Mouse (Mus musculus): Measurements from ENCODE around the gene St8sia1.
A peak's percentile ranks its signal among the peaks of the same experiment; 100 is the strongest.

Gene St8sia1

DNA sequence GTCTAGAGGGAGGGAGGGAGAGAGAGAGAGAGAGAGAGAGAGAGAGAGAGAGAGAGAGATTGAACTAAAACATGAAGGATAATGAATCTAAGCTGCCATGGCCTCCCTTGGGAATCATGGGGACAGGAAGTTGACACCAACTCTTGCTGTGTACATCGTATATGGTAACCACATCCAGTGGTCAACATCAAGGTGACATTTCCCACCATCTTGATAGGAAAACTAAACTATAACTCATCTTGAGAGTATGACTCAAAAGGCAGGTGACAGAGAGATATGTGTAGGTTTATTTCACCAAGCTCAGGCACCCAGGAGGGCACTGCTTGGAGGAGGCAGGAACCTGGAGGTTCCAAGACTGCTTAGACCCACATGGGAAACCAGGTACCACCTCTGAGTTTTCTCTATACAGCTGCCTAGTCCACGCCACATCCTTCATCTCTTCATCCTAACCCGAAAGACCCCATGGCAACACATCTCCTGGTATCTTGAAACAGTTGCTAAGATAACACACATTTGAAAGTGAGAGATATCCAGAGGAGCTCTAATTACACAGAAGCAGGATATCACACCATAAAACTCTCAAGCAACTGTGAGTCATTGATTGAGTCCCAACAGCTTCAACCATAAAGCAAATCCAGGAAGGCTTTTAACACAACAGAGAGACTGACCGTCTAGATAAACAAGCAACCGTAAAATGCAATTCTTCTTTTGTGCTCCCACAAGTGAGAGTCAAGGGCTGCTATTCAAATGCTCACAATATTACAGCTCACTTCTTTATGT is 141.1 kb downstream of the St8sia1 start:
- no peak for DNase-seq (ENCODE audit: low spot score in 2 of 2)

DNA sequence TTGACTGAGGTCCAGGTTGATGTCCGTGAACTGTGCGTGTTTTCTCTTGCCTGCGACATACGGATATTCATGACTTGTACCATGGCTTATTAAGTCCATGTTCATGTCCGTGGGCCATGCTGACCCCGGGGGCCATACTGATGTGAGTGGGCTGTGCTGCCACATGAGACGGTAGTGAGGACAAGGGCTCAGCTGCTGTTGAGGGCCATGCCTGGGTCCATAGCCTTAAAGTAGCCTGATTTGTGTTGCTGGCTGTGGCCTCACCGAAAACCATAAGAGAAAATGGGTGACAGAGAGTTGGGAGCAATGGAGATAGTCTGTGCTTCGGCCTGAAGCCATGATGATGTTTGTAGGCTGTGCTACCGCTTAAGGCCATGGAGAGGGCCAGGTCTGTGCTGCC is 145.9 kb downstream of the St8sia1 start:
- DNase-seq (ENCODE audit: low spot score in 2 of 2), result no peak

DNA sequence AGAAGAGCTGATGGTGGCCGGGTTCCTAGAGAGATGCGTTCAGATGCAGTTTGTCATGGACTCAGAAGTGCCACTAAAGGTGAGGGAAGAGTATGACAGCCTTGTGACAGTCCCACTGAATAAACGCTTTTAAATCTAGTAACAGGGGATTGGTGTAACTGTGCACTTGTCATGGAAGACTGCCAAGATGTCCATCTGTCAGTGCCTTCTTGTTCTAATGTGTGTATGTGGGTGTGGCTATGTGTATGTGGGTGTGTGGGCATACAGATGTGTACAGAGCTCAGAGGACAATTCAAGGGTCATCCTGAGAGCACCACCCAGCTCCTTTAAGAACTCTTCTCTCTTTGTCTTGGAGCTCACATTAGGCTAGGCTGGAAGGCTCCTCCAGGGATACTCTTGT is 148.7 kb downstream of the St8sia1 start:
- no peak for DNase-seq (ENCODE audit: low spot score in 2 of 2)

GRCm38 (mm10) chr6:142814495-142814921 is 149.7 kb downstream of the St8sia1 start:
- peak; percentile 52 to 81 for DNase-seq (ENCODE audit: low spot score in 2 of 2)

GRCm38 (mm10) chr6:142814011-142814410 is 150.2 kb downstream of the St8sia1 start:
- no peak for DNase-seq (ENCODE audit: low spot score in 2 of 2)

DNA sequence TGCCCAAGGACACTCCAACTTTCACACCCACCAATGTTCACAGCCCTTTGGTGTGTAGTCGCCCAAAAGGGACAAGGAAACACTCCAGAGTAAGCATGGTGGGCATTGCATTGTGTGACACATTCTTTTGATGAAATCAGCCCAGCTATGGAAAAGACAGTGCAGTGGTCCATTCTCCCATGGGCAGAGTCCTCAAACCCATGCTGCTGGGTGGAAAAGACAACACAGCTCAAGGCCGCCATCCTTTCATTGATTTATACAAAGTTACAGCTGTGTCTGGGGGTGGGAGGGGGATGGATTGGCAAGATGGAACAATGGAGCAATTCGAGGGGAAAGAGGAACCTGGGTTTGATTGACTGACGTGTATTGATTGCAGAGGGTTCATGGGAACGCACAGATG is 151.3 kb downstream of the St8sia1 start:
- DNase-seq (ENCODE audit: low spot score in 2 of 2), result no peak

DNA sequence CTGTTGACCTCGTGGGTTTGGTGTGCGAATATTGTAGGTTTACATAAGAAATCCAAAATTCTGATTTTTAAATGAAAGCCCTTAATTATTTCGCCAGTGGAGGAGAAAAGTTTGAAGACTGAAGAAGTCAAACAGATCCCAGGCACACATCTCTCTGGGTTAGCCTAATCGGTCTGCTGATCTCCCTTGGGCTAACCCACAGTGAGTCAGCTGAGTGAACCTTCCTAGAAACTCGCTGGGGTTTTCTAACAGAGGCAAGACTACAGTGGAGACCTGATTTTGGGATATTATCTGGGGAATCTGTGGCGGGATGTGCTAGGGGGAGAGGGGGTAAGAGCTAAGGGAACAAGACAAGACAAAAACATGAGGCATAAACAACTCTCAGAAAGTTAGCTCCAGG is 154.0 kb downstream of the St8sia1 start:
- DNase-seq (ENCODE audit: low spot score in 2 of 2), result no peak

GRCm38 (mm10) chr6:142809373-142810098 is 154.7 kb downstream of the St8sia1 start:
- no peak for DNase-seq (ENCODE audit: low spot score in 2 of 2)

GRCm38 (mm10) chr6:142806326-142806725 is 157.9 kb downstream of the St8sia1 start:
- no peak for DNase-seq (ENCODE audit: low spot score in 2 of 2)

- DNase-seq (ENCODE audit: low spot score in 2 of 2), result no peak
Observed at GRCm38 (mm10) chr6:142804402-142804801, 159.8 kb downstream of the St8sia1 start, which contains the start of gene Sult6b2. Gene Sult6b2 (minus strand): TSS chr6:142804502.

DNA sequence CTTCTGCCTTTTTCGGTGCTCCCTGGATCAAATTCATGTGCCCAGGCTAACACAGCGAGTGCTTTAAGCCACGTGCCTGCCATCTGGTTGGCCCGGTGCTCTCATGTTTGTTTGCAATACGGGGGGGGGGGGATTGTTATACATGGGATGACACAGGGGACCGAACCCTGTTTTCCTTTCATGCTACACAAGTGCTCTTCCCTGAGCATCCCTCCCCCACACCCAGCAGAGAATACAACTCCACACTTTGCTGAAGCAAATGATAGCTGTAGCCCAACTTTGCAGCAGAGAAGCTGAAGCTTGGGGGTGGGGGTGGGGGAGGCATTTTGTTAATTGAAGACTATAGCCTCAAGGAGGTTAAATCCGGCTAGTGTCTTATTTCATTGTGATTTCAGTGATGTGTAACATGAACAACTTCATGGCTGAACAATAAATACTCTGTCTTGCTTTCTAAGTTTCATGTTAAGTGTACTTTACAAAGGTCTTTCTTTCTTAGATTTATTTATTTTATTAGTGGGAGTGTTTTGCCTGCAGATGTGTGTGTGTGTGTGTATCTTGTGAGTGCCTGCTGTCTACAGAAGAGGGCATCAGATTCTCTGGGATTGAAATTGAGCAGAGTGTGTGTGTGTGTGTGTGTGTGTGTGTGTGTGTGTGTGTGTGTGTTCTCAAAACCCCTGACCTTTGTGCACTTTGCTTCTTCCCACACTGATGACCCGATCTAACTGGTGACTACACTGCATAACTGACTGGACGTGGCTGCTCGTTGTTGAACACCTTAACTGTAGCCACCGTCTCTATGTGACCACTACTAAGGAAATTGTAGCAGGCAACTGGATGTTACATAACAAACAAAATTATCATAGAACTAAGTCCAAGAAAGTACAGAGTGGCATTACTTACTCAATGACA is 161.4 kb downstream of the St8sia1 start:
- no peak for DNase-seq (ENCODE audit: low spot score in 2 of 2)

- DNase-seq (ENCODE audit: low spot score in 2 of 2), result no peak
Observed at GRCm38 (mm10) chr6:142801687-142802086, 162.6 kb downstream of the St8sia1 start.

GRCm38 (mm10) chr6:142799704-142800374 is 164.4 kb downstream of the St8sia1 start:
- no peak for DNase-seq (ENCODE audit: low spot score in 2 of 2)

DNA sequence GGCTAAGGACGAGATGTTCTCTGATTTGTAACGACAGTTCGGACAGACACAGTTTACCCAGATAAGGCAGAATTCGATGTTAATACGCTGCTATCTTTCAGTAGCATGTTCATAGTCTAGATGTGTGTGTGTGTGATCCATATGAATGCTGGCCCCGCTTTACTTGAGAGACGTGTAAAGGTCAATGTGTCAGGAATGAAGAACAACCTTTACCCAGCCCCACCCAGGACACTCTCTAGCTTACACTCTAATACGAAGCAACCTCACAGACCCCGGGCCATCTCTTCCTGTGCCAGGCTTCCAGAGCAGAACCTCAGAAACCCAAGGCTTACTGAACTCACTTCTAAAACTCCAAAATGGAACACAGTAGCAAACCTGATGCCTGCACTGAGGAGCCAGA is 165.4 kb downstream of the St8sia1 start:
- DNase-seq (ENCODE audit: low spot score in 2 of 2), result no peak

DNA sequence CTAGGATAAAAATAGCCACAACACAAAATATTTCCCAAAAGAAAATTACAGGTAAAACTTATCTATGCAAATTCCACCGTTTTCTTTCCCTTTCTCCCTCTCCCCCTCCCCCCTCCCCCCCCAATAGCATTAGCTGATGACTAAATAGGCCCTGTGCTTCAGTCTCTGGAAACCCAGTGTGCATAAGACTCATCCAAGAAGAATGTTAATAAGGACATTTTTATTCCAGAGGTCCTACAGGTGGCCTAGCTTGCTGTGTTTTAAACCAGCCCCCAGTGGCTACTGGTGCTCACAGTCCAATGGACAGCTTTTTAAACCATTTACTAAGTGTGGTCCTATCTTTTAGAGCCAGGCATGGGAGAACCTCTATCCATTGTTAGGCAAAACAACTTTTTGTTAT is 166.3 kb downstream of the St8sia1 start:
- DNase-seq (ENCODE audit: low spot score in 2 of 2), result no peak

GRCm38 (mm10) chr6:142795655-142796441 is 168.4 kb downstream of the St8sia1 start:
- DNase-seq (ENCODE audit: low spot score in 2 of 2), result no peak

DNA sequence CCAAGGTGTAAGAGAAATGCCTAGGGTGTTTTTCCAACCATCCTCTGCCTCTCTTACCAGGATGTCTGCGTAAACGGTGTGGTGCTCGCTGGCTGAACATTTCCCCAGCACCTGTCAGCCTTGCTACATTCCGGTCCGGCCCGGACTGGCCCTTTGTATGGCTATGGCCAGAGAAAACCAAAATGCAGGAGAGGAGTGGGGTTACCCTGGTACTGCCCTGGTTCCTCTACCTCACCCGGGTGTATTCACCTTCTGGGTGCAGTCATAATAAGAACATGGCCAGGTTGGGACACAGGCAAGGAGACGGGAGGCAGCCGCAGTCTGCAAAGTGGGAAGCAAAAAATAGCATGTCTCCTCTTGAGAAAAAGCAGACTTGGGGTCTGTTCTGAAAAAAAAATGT is 169.2 kb downstream of the St8sia1 start:
- no peak for DNase-seq (ENCODE audit: low spot score in 2 of 2)

DNA sequence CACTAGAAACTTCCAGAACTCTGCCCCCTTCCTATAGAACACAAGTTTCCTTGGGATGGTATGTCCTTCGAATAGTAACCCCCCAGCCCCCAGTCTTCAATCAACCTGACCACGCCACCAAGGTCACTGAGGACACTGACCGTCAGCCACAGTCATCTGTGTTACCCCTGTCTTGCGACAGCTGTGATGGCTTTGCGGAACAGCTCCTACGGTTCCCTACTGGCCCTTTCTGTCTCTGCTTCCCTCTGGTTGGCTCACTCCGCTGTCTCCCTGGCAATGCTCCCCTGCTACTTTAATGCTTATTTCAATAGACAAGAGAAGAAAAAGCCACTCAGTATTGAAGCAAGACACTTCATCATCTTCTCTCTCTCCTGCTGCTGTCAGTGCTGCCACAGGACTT is 170.8 kb downstream of the St8sia1 start:
- no peak for DNase-seq (ENCODE audit: low spot score in 2 of 2)

GRCm38 (mm10) chr6:142792241-142792968 is 171.8 kb downstream of the St8sia1 start:
- DNase-seq (ENCODE audit: low spot score in 2 of 2), result no peak

- DNase-seq (ENCODE audit: low spot score in 2 of 2), result no peak
Observed at GRCm38 (mm10) chr6:142789736-142790135, 174.5 kb downstream of the St8sia1 start.

Data from frontal cortex, postnatal 10 days (tissue).